Mouse (Mus musculus) lung, embryonic 14.5 days (tissue): ENCODE measurements around the gene Ttc7b. TPM values are rescaled to one million over a fixed set of nuclear protein-coding genes. Genes with fewer than 3 reads are reported as not detected.

Experiments
- ATAC-seq: fragments of 200-750 bp; cut with Nextera tagmentation; 2 replicates; pipeline ENCODE4 v1.8.0; 2017; ENCODE audit warnings: mild to moderate bottlenecking, moderate TSS enrichment, moderate library complexity; ENCODE audit not compliant: insufficient read depth
- DNase-seq: peaks from one replicate; pipeline ENCODE4 v3.0.0-alpha.2; 2015
- H3K27ac ChIP-seq: fragments of 300-500 bp; sonication (generic); 2 replicates; pipeline ENCODE4 v1.5.1; 2014; ENCODE audit warnings: low read depth, mild to moderate bottlenecking, moderate library complexity
- H3K27me3 ChIP-seq: fragments of 300-500 bp; sonication (generic); 2 replicates; pipeline ENCODE4 v1.6.1; 2014; ENCODE audit warnings: low read length, control low read depth; ENCODE audit not compliant: insufficient read depth
- H3K36me3 ChIP-seq: fragments of 300-500 bp; sonication (generic); 2 replicates; pipeline ENCODE4 v1.6.1; 2014; ENCODE audit warnings: control low read depth; ENCODE audit not compliant: insufficient read depth
- H3K4me1 ChIP-seq: fragments of 300-500 bp; sonication (generic); 2 replicates; pipeline ENCODE4 v1.6.1; 2014; ENCODE audit warnings: antibody characterized with exemption, control low read depth; ENCODE audit not compliant: insufficient read depth
- H3K4me2 ChIP-seq: fragments of 300-500 bp; sonication (generic); 2 replicates; pipeline ENCODE4 v1.6.1; 2014; ENCODE audit warnings: mild to moderate bottlenecking
- H3K4me3 ChIP-seq: fragments of 300-500 bp; sonication (generic); 2 replicates; pipeline ENCODE4 v1.5.1; 2014; ENCODE audit warnings: low read depth, low read length
- H3K9ac ChIP-seq: fragments of 300-500 bp; sonication (generic); 2 replicates; pipeline ENCODE4 v1.6.1; 2014
- H3K9me3 ChIP-seq: fragments of 300-500 bp; sonication (generic); 2 replicates; pipeline ENCODE4 v1.6.1; 2016; ENCODE audit warnings: low read depth, low read length, control low read depth
- CTCF ChIP-seq: IDR thresholded peaks from 2 replicates; pipeline ENCODE4 v1.5.1; 2016; ENCODE audit warnings: antibody characterized with exemption, low read depth
- WGBS: fragments of 180-500 bp; shearing (Covaris S2); extraction: QIAGEN DNeasy Blood & Tissue Kit; methylation state at CpG from one replicate; pipeline ENCODE4 v1.1.7; 2014; 5-methylcytosine and 5-hydroxymethylcytosine counted together
- polyA plus RNA-seq: library from polyadenylated mRNA; unstranded; fragments of >200 nt; fragmentation: Nextera tagmentation; extraction: Ambion mirVana; gene quantifications from 2 replicates; pipeline ENCODE4 v1.2.1, GENCODE M21; 2014

Ttc7b gene
- polyA plus RNA-seq, 1 experiment from 2014 or later: 8.1 TPM

DNA sequence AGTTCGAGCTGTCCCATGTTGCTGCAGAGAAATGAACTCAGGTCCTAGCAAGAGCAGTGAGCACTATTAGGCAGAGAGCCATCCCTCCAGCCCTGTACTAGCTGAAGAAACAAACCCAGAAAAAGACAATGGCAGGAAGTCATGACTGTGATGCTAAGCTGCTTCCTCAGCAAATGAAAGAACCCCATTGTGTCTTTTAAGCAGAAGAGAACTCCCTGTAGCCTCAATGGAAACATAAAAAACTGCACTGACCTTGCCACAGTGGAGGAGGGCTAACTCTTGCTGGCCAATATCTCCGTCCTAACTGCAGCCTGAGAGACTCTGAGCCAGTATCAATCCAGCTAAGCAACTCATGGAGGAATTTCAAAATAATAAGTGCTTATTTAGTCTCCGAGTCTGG is 13.4 kb upstream of the Ttc7b start:
- no peak for TF ChIP-seq CTCF
- 40% methylated on average over 3 of the region's 3 CpGs for WGBS
- DNase-seq (peak; percentile 54), ATAC-seq (no peak)
- no peaks in the 10 kb centered on the region for H3K27me3 ChIP-seq
- H3K9ac ChIP-seq: no peak overlapping the region
- H3K27ac ChIP-seq: peak overlapping the region; percentile 85
- H3K36me3 ChIP-seq: no peaks in the 10 kb centered on the region
- peaks cover 7% of the 10 kb centered on the region; the same call in 1 of the 2 replicates for H3K4me1 ChIP-seq
- no peaks in the 10 kb centered on the region for H3K9me3 ChIP-seq
- no peak overlapping the region for H3K4me2 ChIP-seq
- no peak overlapping the region for H3K4me3 ChIP-seq

DNA sequence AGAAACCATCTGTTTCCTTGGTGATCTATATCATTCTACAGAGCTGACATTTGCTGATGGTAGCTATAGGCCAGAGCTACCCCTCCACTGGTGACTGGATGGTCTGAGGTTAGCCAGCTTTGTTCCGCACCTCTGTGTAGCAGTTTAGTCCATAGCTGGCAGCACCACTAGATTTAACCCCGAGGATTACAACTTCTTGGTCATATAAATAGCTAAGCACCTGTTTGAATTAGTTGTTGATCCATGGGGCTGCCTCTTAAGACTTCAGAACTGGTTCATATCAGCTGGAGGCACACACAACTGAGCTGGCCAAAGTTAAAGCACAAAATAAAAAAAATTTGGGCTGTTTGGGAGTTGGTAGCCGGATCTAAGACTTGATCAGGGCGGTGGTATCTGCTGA is 12.6 kb upstream of the Ttc7b start:
- ATAC-seq: no peak
- no peaks in the 10 kb centered on the region for H3K36me3 ChIP-seq
- no peak overlapping the region for H3K27ac ChIP-seq
- DNase-seq: no peak
- no peak overlapping the region for H3K9ac ChIP-seq
- no peak overlapping the region for H3K4me3 ChIP-seq
- H3K9me3 ChIP-seq: no peaks in the 10 kb centered on the region
- TF ChIP-seq CTCF: no peak
- no peaks in the 10 kb centered on the region; the same call in 1 of the 2 replicates for H3K4me1 ChIP-seq
- no peaks in the 10 kb centered on the region for H3K27me3 ChIP-seq
- no peak overlapping the region for H3K4me2 ChIP-seq
- 69% methylated on average over 4 of the region's 4 CpGs for WGBS

DNA sequence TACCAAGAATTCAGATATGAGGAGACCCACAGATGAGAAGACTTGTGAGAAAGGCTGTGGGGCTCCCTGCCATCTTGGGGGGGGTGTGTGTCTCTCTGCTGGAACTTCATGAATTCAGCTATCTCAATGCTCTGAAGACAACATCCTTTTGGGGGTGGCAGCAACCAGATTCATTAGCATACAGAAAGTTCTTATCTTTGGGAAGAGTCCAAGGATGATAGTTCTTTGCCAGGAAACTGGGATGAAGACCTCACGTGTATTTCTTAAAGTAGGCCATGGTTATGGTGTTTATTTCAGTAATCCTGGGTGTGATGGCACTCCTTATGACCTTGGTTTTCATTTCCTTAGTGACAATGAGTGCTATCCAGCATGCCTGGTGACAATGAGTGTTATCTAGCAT is 11.1 kb upstream of the Ttc7b start:
- Histone ChIP-seq H3K4me1 (no peaks in the 10 kb centered on the region; the same call in 1 of the 2 replicates), H3K4me2 (no peak overlapping the region), H3K9ac (no peak overlapping the region), H3K27ac (0 out of 2 replicates have a peak overlapping the region, but pooled peaks have one; percentile 30), H3K27me3 (no peaks in the 10 kb centered on the region), H3K36me3 (no peaks in the 10 kb centered on the region), H3K9me3 (no peaks in the 10 kb centered on the region), H3K4me3 (no peak overlapping the region)
- DNase-seq (peak; percentile 19), ATAC-seq (no peak)
- 41% methylated on average over 1 of the region's 1 CpGs for WGBS
- TF ChIP-seq CTCF: no peak

DNA sequence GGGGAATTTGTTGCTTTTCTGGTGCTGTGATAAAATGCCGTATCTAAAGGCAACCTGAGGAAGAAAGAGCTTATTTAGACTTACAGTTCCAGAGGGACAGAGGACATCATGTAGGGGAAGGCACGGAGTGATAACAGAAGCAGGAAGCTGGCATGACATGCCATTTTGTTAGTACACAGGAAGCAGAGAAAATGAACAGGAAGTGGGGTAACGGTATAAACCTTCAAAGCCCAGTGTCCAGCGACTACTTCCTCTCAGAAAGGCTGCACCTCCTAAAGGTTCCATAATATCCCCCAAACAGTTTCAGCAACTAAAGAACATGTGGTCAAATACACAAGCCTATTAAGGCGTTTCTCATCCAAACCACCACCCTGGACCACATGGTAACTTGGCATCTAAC is 10.2 kb upstream of the Ttc7b start:
- TF ChIP-seq CTCF: no peak
- no peak for ATAC-seq
- no peaks in the 10 kb centered on the region for H3K36me3 ChIP-seq
- no peak overlapping the region for H3K27ac ChIP-seq
- no peak overlapping the region for H3K4me3 ChIP-seq
- peak; percentile 31 for DNase-seq
- WGBS: 70% methylated on average over 5 of the region's 5 CpGs
- H3K9ac ChIP-seq: no peak overlapping the region
- no peaks in the 10 kb centered on the region for H3K27me3 ChIP-seq
- no peaks in the 10 kb centered on the region for H3K4me1 ChIP-seq
- no peak overlapping the region for H3K4me2 ChIP-seq
- no peaks in the 10 kb centered on the region for H3K9me3 ChIP-seq

DNA sequence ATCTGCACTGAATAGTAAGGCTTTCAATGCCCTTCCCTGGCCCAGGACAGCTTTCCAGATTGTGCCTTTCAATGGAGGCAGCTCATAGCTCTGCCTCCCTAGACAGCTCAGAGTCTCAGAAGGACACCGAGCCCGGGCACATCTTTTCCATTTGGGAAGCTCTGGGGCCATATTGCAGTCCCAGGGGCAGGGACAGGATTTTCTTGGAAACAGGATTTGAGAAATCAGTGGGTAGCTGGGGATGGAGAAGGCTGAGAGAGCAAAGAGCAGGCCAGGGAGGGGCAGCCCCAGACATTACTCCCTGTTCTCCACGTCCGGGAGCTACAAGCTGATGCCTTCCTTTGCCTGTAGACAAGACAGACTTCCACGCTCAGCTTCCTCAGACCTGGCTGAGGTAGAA is 9.0 kb upstream of the Ttc7b start:
- no peaks in the 10 kb centered on the region for H3K9me3 ChIP-seq
- no peaks in the 10 kb centered on the region for H3K27me3 ChIP-seq
- no peak for ATAC-seq
- H3K9ac ChIP-seq: no peak overlapping the region
- no peak for TF ChIP-seq CTCF
- no peaks in the 10 kb centered on the region for H3K4me1 ChIP-seq
- no peaks in the 10 kb centered on the region for H3K36me3 ChIP-seq
- no peak overlapping the region for H3K4me3 ChIP-seq
- DNase-seq: no peak
- H3K27ac ChIP-seq: no peak overlapping the region
- 84% methylated on average over 5 of the region's 5 CpGs for WGBS
- H3K4me2 ChIP-seq: no peak overlapping the region

DNA sequence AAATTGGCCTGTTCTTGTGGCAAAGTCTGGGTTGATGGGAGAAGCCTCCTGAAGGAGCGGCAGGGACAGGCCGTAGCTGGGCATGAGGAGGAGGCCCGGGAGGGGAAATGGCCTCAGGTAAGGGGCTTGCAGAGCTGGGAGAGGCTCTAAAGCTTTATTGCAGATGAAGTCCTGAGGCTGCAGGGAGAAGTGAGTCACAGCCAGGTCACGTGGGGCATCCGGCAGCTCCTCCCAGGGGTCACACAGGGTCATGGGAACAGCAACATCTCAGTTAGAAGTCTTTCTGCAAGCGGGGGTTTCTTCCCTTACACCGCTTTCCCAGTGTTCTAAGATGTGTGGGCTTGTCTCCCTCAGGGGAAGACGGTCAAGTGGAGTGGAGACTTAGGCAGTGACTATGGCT is 8.5 kb upstream of the Ttc7b start:
- Histone ChIP-seq H3K27me3 (no peaks in the 10 kb centered on the region), H3K27ac (no peak overlapping the region), H3K4me2 (no peak overlapping the region), H3K9ac (no peak overlapping the region), H3K4me1 (no peaks in the 10 kb centered on the region), H3K36me3 (no peaks in the 10 kb centered on the region), H3K4me3 (no peak overlapping the region), H3K9me3 (no peaks in the 10 kb centered on the region)
- DNase-seq: peak; percentile 37
- no peak for TF ChIP-seq CTCF
- WGBS: 35% methylated on average over 8 of the region's 8 CpGs
- ATAC-seq: no peak

DNA sequence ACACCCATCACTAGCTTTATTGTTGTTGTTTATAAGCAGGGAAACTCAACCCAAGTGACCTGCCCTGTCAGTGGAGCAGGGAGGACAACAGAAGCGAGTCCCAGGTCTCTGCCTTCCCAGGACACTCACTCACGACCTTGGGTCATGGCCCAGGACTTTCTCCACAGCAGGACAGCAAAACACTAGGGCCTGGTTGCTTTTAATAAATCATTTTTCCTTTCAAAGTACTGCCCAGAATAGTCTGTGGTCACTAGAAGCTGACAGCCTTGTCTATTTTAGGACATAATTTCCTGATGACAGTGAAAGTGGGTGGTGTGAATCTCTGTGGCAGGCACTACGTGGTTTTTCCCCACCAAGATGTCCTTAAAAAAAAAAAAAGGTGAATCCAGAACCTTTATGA is 7.6 kb upstream of the Ttc7b start:
- H3K4me2 ChIP-seq: no peak overlapping the region

DNA sequence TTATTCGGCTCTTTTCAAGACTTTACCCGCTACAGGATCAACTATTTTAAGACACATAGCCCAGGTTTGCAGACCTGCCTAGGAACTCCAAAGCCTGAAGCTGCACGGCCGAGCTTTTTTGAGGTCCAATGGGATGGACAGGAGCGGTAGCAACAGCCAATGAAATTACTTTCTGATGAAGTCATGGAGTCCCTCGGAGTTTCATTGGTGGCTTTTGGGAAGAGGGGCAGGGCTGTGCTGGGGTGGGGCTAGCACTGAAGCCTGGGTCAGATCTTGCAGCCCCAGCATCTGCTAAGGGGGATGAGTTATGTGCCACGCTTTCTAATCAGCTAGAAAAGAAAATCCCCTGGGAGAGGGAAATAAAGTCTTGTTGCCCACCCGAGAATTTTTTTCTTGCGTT is 7.1 kb upstream of the Ttc7b start:
- no peak for TF ChIP-seq CTCF
- Histone ChIP-seq H3K27ac (no peak overlapping the region), H3K36me3 (no peaks in the 10 kb centered on the region), H3K27me3 (no peaks in the 10 kb centered on the region), H3K4me2 (peak overlapping the region; percentile 50), H3K9ac (no peak overlapping the region), H3K4me3 (no peak overlapping the region), H3K9me3 (no peaks in the 10 kb centered on the region), H3K4me1 (no peaks in the 10 kb centered on the region)
- peak; percentile 99 for ATAC-seq
- WGBS: 11% methylated on average over 9 of the region's 9 CpGs
- peak; percentile 86 for DNase-seq

More for the DNA sequence above, 7.6 kb upstream of the Ttc7b start:
- 56% methylated on average over 3 of the region's 3 CpGs for WGBS
- no peaks in the 10 kb centered on the region for H3K27me3 ChIP-seq
- 0 out of 2 replicates have a peak, but pooled peaks have one; percentile 19 for ATAC-seq
- no peaks in the 10 kb centered on the region for H3K36me3 ChIP-seq
- peak; percentile 8 for DNase-seq
- H3K4me3 ChIP-seq: no peak overlapping the region
- H3K9ac ChIP-seq: no peak overlapping the region
- no peak for TF ChIP-seq CTCF
- H3K4me1 ChIP-seq: no peaks in the 10 kb centered on the region
- no peaks in the 10 kb centered on the region for H3K9me3 ChIP-seq
- H3K27ac ChIP-seq: no peak overlapping the region
